Mouse (Mus musculus): ENCODE results near the gene Ccr7. TPM values are rescaled to one million over a fixed set of nuclear protein-coding genes. Genes with fewer than 3 reads are reported as not detected.

The Ccr7 gene
- polyA plus RNA-seq, 1 experiment = 0.07 TPM

DNA sequence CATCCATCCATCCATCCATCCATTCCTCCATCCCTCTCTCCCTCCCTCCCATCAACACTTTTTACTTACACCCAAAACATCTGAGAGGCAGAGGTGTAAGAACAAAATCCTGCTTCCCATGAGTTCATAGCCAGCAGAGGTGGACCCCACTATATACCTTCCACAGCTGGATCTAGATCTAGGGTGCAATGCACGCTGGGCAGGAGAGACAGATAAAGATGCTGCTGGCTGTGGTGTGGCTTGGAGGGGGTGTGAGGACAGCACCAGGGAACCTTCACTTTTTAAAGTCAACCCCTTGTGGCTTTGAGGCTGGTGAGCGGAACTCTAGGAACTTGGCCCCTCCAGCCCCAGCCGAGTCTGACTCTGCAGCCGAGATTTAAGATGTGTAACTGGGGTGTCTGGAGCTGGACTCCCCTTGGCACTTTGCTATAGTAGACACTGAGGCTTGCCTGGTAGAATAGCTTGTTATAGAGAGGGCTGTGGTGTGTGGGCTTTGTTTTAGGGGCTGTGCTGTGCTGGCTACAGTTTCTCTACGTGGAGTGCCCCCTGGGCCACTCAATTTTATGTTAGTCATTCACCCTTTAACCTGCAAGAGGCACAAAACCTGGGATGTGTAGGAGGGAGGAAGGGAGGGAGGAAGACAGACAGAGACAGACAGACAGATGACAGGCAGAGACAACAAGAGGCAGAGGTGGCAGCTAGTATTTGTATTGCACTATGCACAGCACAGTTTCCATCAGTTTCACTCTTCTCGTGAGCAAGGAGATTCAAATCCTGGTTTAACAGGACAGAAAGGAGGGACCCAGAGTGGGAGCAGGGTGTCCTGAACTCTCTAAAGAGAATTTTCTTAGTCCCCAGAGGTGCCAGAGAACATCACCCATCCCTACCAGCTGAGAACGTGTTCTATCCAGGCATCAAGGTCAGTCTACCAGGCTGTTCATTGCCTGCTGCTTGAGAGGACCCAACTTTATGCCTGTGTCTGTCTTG lies 817 bp downstream of the Ccr7 start:
- no peak for DNase-seq (ENCODE audit: low read depth)
- TF ChIP-seq POLR2A (IDR thresholded peaks at IDR 0.05; ENCODE audit: borderline replicate concordance, extremely low read depth, insufficient read depth, insufficient read length, poor library complexity, severe bottlenecking) = no peak
- no peak for TF ChIP-seq CTCF (IDR thresholded peaks at IDR 0.05; ENCODE audit: borderline replicate concordance, extremely low read depth, insufficient read depth, insufficient read length)

DNA sequence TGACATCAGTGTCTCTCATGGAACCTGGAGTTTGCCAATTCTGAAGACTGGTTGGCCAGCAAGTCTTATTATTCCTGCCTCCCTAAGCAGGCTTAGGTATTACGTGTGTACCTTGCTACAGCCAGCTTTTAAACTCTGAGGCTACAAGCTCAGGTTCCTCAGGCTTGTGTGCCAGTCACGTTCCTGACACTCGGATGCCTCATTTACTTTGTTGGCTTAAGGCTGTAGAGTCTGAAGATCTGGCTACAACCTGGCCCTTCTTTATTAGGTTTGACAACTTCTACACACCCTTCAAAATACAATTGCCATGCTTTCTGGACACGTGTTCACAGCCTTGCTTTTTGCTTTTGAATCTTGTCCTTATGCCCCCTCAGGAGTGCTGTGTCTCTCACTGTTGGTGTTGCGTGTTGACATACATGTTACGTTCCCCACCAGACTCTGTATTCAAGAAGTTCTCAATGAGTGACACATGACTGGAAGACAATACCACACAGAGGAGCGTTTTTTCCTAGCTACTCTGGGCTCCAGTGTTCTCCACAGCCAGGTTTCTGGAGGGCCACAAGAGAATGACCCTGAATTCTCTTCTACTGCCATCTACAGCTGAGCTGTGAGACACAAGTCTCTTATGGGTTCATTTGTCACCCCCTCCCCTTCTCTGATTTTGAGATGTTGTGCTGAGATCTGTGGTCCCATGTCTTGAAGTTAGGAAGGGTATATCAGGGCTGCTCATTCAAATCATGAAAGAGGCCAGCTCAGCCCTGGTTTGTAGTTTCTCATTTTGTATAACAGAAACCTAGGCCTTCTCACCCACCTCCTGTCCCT lies 2.3 kb downstream of the Ccr7 start:
- TF ChIP-seq CTCF (IDR thresholded peaks at IDR 0.05; ENCODE audit: borderline replicate concordance, extremely low read depth, insufficient read depth, insufficient read length) (no peak), POLR2A (IDR thresholded peaks at IDR 0.05; ENCODE audit: borderline replicate concordance, extremely low read depth, insufficient read depth, insufficient read length, poor library complexity, severe bottlenecking) (no peak)
- no peak for DNase-seq (ENCODE audit: low read depth)

DNA sequence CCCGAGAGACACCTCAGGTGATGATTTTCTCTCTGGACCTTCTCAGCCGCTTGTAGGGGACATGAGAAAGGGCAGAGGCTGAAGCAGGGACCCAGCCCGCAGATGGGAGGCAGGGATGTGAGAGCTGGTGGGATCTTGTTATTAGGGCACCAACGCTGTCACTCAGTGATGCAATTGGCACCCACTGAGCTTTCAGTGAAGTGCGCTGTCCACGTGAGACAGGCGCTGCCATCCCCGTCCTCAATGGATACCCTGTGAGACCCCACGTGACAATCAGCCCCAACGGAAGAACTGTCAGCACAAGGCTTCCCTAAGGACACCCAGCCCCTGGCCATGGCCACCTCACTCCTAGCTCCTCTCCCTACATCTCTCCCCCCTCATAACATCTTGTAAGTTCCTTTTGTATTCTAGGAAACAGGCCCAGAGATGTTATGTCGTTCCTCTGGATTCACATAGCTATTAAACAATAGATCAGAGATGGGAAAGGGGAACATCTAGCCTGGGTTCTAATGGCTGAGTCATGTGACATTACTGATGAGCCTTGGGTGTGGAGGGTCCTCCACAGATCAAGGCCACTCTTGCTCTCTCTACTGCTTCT lies 3.4 kb downstream of the Ccr7 start:
- no peak for DNase-seq (ENCODE audit: low read depth)
- TF ChIP-seq POLR2A (IDR thresholded peaks at IDR 0.05; ENCODE audit: borderline replicate concordance, extremely low read depth, insufficient read depth, insufficient read length, poor library complexity, severe bottlenecking) = no peak
- no peak for TF ChIP-seq CTCF (IDR thresholded peaks at IDR 0.05; ENCODE audit: borderline replicate concordance, extremely low read depth, insufficient read depth, insufficient read length)

DNA sequence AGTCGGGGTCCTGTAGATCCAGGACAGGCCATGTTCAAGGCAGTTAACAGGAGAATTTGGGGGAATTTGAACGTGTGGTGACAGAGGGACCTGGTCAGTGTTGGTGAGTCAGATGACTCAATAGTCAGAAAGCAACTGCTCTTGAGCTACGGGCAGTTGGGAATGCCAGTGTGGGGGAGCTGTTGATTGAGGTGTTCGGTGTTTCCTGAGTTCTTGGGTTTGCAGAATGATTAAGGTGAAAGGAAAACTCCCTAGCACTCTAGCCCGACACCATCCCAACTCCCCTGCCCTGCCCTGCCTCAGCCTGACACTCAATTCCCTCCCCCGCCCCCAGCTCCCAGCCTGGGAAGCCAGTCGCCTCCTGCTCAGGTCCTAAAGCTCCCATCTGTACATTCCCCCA lies 4.0 kb downstream of the Ccr7 start:
- no peak for TF ChIP-seq POLR2A (IDR thresholded peaks at IDR 0.05; ENCODE audit: borderline replicate concordance, extremely low read depth, insufficient read depth, insufficient read length, poor library complexity, severe bottlenecking)
- no peak for TF ChIP-seq CTCF (IDR thresholded peaks at IDR 0.05; ENCODE audit: borderline replicate concordance, extremely low read depth, insufficient read depth, insufficient read length)
- DNase-seq (ENCODE audit: low read depth) = no peak

DNA sequence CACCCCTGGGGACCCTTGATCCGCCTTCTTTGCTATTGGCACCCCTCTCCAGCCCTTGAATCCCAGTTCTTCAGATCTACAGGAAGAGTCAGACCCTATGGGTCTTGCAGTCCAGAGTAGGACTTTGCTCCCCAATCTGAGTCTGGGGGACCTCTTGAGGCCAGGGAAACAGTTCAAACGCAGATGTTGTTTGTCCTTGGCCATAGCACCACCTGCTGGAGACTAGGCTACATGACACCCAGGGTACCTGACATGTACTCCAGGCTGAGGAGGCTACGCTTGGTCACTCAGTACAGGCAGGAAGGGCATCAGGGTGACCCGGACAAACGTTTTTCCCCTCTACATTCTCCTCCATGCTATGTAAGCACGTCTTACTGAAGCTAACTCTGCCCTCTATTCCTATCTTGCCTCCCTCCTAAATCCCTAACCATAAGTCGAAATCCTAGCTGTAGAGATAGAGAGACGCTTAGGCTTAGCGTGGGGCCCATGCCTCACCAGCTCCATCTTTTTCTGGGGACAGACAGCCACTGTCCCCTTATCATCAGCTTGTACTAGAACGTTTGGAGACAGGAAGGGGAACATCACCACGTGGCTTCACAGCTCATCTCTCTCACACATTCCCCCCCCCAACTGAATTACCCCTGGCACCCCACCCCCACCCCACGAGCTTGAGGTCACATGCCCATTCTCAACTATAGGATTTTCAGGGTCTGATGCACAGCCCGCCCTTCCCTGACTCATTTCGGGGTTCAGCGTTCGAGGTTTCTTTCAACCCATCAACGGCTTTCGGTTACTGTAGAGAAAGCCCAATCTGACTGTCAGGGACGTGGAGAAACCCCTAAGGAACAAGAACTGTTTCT lies 4.7 kb downstream of the Ccr7 start:
- peak; percentile 89 for DNase-seq (ENCODE audit: low read depth)
- TF ChIP-seq CTCF (IDR thresholded peaks at IDR 0.05; ENCODE audit: borderline replicate concordance, extremely low read depth, insufficient read depth, insufficient read length) (peak; percentile 91), POLR2A (IDR thresholded peaks at IDR 0.05; ENCODE audit: borderline replicate concordance, extremely low read depth, insufficient read depth, insufficient read length, poor library complexity, severe bottlenecking) (no peak)

DNA sequence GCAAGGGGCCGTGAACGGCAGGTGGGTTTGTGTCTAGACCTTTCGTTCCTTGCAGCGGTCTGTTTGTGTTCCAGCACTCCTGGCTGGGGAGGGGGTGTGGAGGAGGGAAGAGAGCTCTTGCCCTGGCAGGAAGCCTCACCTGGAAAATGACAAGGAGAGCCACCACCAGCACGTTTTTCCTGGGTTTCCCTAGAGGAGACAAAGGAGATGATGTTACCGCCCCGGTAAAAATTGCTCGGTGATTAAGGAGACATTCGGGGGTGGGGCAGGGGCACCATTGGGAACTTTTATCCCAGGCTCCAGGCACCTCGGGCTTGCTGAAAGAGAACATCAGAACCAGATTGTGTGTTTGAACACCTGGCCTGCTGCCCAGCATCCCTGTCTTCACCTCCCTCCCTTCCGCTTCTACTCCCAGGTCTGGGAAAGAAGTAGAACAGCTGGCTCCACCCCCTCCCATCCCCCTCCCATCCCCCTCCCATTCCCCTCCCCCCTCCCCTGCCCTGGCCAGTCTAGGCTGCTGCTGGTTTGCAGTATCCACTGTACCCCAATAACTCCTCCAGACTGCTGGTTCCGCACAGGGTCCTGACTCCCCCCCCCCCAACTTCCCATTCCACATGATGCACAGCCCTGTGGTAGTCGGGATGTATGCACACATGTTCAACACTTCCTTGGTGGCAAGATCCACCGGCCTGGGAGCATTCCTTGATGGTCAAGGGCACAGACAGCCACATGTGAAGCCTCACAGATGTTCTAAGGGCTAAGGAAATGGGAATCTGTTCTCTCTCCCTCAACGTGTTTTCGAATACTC lies 5.8 kb downstream of the Ccr7 start:
- TF ChIP-seq POLR2A (IDR thresholded peaks at IDR 0.05; ENCODE audit: borderline replicate concordance, extremely low read depth, insufficient read depth, insufficient read length, poor library complexity, severe bottlenecking) = no peak
- no peak for TF ChIP-seq CTCF (IDR thresholded peaks at IDR 0.05; ENCODE audit: borderline replicate concordance, extremely low read depth, insufficient read depth, insufficient read length)
- DNase-seq (ENCODE audit: low read depth) = peak; percentile 58

DNA sequence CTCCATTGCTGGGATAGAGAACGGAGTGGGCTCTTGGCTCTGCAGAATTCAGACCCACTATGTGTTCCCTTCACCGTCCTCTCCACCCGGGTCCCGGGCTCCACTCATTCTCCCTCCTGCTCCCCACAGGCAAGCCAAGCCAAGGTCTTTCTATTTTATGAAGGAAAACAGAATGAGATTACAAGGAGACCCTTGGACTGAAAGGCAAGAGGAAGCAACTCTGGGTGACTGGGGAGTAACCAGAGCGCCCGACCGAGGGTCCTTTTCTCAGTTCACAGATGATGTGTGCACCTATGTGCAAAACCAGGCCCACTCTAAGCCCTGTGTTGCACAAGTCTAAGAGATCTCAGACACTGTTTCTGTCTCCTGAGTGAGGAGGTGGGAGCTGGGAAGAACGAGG lies 6.5 kb downstream of the Ccr7 start:
- DNase-seq (ENCODE audit: low read depth) = no peak
- TF ChIP-seq CTCF (IDR thresholded peaks at IDR 0.05; ENCODE audit: borderline replicate concordance, extremely low read depth, insufficient read depth, insufficient read length) (no peak), POLR2A (IDR thresholded peaks at IDR 0.05; ENCODE audit: borderline replicate concordance, extremely low read depth, insufficient read depth, insufficient read length, poor library complexity, severe bottlenecking) (no peak)

DNA sequence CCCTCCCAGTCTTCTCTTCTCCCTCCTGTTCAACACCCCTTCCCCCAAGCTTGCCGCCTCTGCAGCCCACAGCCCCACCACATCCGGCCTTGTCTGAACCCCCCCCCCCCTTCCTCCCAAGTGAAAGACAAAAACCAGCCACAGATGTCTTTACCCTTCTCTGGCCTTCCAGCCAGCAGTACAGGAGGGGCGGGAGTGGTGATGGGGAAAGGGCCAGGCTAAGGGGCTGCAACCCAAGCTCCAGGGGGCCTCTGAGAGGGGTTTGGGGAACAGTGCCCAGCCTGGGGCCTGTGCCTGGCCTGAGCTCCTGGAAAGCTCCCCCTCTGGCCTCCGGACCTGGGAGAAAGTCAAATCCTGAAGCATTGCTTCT lies 7.0 kb downstream of the Ccr7 start:
- DNase-seq (ENCODE audit: low read depth) = peak; percentile 15
- TF ChIP-seq POLR2A (IDR thresholded peaks at IDR 0.05; ENCODE audit: borderline replicate concordance, extremely low read depth, insufficient read depth, insufficient read length, poor library complexity, severe bottlenecking) (no peak), CTCF (IDR thresholded peaks at IDR 0.05; ENCODE audit: borderline replicate concordance, extremely low read depth, insufficient read depth, insufficient read length) (no peak)

DNA sequence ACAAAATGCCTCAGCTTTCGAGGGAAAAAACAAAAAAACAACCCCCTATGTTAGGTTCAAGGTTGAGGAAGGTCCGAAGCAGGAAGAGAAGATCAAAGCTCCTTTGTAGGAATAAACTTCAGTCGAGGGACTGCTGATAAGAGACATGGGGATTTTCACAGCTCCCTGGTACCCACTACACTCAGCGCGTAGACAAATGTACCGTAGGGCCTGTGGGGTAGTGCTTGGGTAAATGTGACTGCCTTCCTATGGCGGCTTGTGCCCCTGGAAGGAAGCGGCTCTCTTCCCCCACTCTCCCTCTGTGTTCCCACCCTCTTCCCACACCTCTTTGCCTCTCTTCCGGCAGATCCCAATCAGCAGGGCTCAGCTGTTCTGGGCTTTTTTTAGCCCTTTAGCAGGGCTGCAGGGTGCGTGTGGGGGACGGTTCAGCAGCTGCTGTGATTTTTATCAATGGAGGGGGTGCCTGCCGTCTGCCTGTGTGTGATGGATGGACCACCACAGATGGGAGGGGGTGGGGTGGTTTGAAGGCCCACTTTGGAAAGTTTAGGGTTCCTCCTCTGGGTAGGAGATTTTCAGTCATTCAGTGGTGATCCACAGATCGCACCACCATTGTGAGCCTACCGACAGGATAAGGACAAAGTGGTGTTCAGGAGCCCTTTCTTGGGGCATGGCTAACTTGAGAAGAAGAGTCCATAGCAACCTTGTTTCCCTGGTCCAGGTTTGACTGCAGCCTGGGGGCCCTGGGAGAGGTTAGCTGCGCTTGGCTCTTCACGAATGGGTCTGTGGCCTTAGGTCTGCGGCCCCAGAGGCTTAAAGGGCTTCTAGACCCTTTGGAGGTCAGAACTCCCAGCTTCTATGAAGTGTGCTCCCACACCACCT lies 7.6 kb downstream of the Ccr7 start:
- DNase-seq (ENCODE audit: low read depth) = peak; percentile 78
- TF ChIP-seq POLR2A (IDR thresholded peaks at IDR 0.05; ENCODE audit: borderline replicate concordance, extremely low read depth, insufficient read depth, insufficient read length, poor library complexity, severe bottlenecking) = no peak
- TF ChIP-seq CTCF (IDR thresholded peaks at IDR 0.05; ENCODE audit: borderline replicate concordance, extremely low read depth, insufficient read depth, insufficient read length) = no peak
